Mouse (Mus musculus) embryonic facial prominence, embryonic 10.5 days (tissue): ENCODE measurements around the gene Gm35549. TPM values are rescaled to one million over a fixed set of nuclear protein-coding genes. Genes with fewer than 3 reads are reported as not detected.
A peak's percentile ranks its signal among the peaks of the same experiment; 100 is the strongest.

Experiments used
- DNase-seq: peaks from one replicate; pipeline ENCODE4 v3.0.0-alpha.2; 2017; ENCODE audit warnings: low spot score
- H3K27ac ChIP-seq: fragments of 300-500 bp; sonication (generic); replicated peaks from 2 replicates; pipeline ENCODE4 v1.5.1; 2016; ENCODE audit warnings: mild to moderate bottlenecking
- H3K27me3 ChIP-seq: fragments of 300-500 bp; sonication (generic); replicated peaks from 2 replicates; pipeline ENCODE4 v1.6.1; 2016; ENCODE audit warnings: low read depth, mild to moderate bottlenecking; ENCODE audit not compliant: poor library complexity, severe bottlenecking
- H3K36me3 ChIP-seq: fragments of 300-500 bp; sonication (generic); replicated peaks from 2 replicates; pipeline ENCODE4 v1.6.1; 2016; ENCODE audit warnings: mild to moderate bottlenecking, moderate library complexity
- H3K4me1 ChIP-seq: fragments of 300-500 bp; sonication (generic); 2 replicates; pipeline ENCODE4 v1.6.1; 2016
- H3K4me3 ChIP-seq: fragments of 300-500 bp; sonication (generic); 2 replicates; pipeline ENCODE4 v1.5.1; 2016; ENCODE audit warnings: mild to moderate bottlenecking, moderate library complexity
- H3K9me3 ChIP-seq: fragments of 300-500 bp; sonication (generic); 2 replicates; pipeline ENCODE4 v1.6.1; 2016; ENCODE audit warnings: mild to moderate bottlenecking
- WGBS: fragments of 180-500 bp; shearing (Covaris S2); methylation state at CpG from one replicate; pipeline ENCODE4 v1.1.7; 2016; 5-methylcytosine and 5-hydroxymethylcytosine counted together
- polyA plus RNA-seq: library from polyadenylated mRNA; unstranded; fragments of >200 nt; fragmentation: Nextera tagmentation; extraction: Ambion mirVana; gene quantifications from 2 replicates; pipeline ENCODE4 v1.2.1, GENCODE M21; 2016

Gene Gm35549
- polyA plus RNA-seq, 1 experiment from 2014 or later = not detected

- 84% methylated on average over 4 of the region's 4 CpGs for WGBS
- DNase-seq = no peak
- Histone ChIP-seq H3K9me3 (no peaks in the 10 kb centered on the region), H3K4me1 (no peaks in the 10 kb centered on the region), H3K27ac (no peak overlapping the region), H3K27me3 (no peaks in the 10 kb centered on the region), H3K36me3 (peaks cover 5% of the 10 kb centered on the region; the same call in 1 of the 2 replicates), H3K4me3 (no peak overlapping the region)
These were observed 28.5 kb downstream of the Gm35549 start for GRCm38 (mm10) chr9:122815239-122815851.

DNA sequence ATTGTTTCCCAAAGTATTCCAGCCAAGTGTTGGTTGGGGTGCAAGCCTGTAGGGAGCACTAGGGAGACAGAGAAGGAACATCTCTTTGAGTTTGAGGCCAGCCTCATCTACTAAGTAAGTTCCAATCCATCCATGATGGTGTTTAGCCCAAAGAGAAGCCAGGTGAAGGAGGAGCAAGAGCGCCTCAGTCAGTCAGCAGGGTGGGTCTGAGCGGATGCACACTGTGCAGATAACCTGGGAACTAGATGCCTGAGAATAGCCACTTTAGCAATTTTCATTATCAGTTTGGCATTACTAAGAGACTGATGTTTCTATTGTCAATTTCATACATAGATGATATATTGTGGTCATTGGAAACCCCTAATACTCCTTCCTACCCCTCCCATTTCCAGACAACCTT is 29.1 kb downstream of the Gm35549 start:
- WGBS = 98% methylated on average over 2 of the region's 2 CpGs
- H3K4me1 ChIP-seq = no peaks in the 10 kb centered on the region
- no peak overlapping the region for H3K27ac ChIP-seq
- DNase-seq = no peak
- peaks cover 5% of the 10 kb centered on the region; the same call in 1 of the 2 replicates for H3K36me3 ChIP-seq
- no peaks in the 10 kb centered on the region for H3K27me3 ChIP-seq
- H3K4me3 ChIP-seq = no peak overlapping the region
- H3K9me3 ChIP-seq = no peaks in the 10 kb centered on the region

- Histone ChIP-seq H3K4me1 (no peaks in the 10 kb centered on the region), H3K36me3 (peaks cover 3% of the 10 kb centered on the region; the same call in 1 of the 2 replicates), H3K27ac (no peak overlapping the region), H3K4me3 (no peak overlapping the region), H3K9me3 (no peaks in the 10 kb centered on the region), H3K27me3 (no peaks in the 10 kb centered on the region)
- DNase-seq = no peak
- 90% methylated on average over 5 of the region's 5 CpGs for WGBS
These were observed 31.4 kb downstream of the Gm35549 start for GRCm38 (mm10) chr9:122812386-122812785.

- Histone ChIP-seq H3K4me3 (no peak overlapping the region), H3K9me3 (no peaks in the 10 kb centered on the region), H3K36me3 (peaks cover 3% of the 10 kb centered on the region; the same call in 1 of the 2 replicates), H3K27ac (no peak overlapping the region), H3K4me1 (peaks cover 10% of the 10 kb centered on the region), H3K27me3 (no peaks in the 10 kb centered on the region)
- no peak for DNase-seq
- WGBS = 92% methylated on average over 3 of the region's 3 CpGs
These were observed 33.6 kb downstream of the Gm35549 start for GRCm38 (mm10) chr9:122810212-122810611.

- no peak for DNase-seq
- Histone ChIP-seq H3K4me1 (peaks cover 14% of the 10 kb centered on the region), H3K27ac (no peak overlapping the region), H3K4me3 (no peak overlapping the region), H3K27me3 (no peaks in the 10 kb centered on the region), H3K36me3 (peaks cover 3% of the 10 kb centered on the region; the same call in 1 of the 2 replicates), H3K9me3 (no peaks in the 10 kb centered on the region)
- WGBS = 96% methylated on average over 2 of the region's 2 CpGs
These were observed 36.6 kb downstream of the Gm35549 start for GRCm38 (mm10) chr9:122807186-122807585.

GRCm38 (mm10) chr9:122805845-122806341 is 37.9 kb downstream of the Gm35549 start:
- H3K9me3 ChIP-seq = no peaks in the 10 kb centered on the region
- no peaks in the 10 kb centered on the region for H3K27me3 ChIP-seq
- 14% methylated on average over 10 of the region's 10 CpGs for WGBS
- H3K36me3 ChIP-seq = peaks cover 3% of the 10 kb centered on the region; the same call in 1 of the 2 replicates
- no peak for DNase-seq
- peak overlapping the region; percentile 89 for H3K27ac ChIP-seq
- H3K4me3 ChIP-seq = peak overlapping the region; percentile 76
- peaks cover 14% of the 10 kb centered on the region for H3K4me1 ChIP-seq

- peak; percentile 95 for DNase-seq
- Histone ChIP-seq H3K27ac (peak within 1 kb of the TSS; percentile 89), H3K36me3 (peaks cover 3% of the 10 kb centered on the region; the same call in 1 of the 2 replicates), H3K9me3 (no peaks in the 10 kb centered on the region), H3K4me3 (peak within 1 kb of the TSS; percentile 76), H3K4me1 (peaks cover 14% of the 10 kb centered on the region), H3K27me3 (no peaks in the 10 kb centered on the region)
- WGBS = 7% methylated on average over 42 of the region's 42 CpGs
These were observed 38.6 kb downstream of the Gm35549 start, which contains the start of gene Tcaim for GRCm38 (mm10) chr9:122805053-122805844. Tcaim (plus strand) TSS chr9:122805539.

DNA sequence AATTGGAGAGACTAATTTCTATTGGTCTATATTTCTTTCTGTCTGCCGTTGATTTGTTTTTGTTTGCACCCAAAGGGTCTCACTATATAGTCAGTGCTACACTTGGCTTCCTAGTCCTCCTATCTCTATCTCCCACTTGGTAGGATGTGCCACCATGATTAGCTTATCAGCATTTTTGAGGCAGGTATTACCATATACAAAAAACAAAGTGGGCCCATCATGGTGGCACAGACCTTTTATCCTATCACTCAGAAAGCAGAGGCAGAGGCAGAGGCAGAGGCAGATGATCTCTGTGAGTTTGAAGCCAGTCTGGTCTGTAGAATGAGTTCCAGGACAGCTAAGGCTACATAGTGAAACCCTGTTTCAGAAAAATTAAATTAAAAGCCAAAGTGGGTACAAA is 57.3 kb downstream of the Gm35549 start:
- H3K27ac ChIP-seq = no peak overlapping the region
- WGBS = 90% methylated on average over 1 of the region's 1 CpGs
- DNase-seq = no peak
- no peaks in the 10 kb centered on the region for H3K4me1 ChIP-seq
- H3K4me3 ChIP-seq = no peak overlapping the region
- no peaks in the 10 kb centered on the region for H3K9me3 ChIP-seq
- no peaks in the 10 kb centered on the region for H3K36me3 ChIP-seq
- no peaks in the 10 kb centered on the region for H3K27me3 ChIP-seq

DNA sequence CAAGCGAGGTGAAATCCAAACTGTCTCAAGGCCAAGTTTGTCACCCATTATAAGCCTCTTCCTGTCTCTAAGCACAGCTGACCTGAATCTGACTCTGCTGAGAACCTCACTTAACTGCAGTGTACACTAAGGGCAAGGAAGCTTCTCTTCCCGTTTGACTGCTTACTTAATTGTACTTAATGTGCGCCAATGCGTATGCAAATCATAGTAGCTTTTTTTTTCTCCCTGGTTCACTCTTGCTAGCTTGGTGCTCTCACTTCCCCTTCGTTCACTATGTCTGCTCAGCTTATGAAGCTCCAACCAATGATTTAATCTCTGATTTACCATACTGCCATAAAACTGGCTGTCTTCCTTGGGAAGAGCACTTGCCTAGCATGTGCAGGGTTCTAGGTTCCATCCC is 58.6 kb downstream of the Gm35549 start:
- DNase-seq = no peak
- Histone ChIP-seq H3K27me3 (no peaks in the 10 kb centered on the region), H3K4me3 (no peak overlapping the region), H3K4me1 (no peaks in the 10 kb centered on the region), H3K36me3 (no peaks in the 10 kb centered on the region), H3K27ac (no peak overlapping the region), H3K9me3 (no peaks in the 10 kb centered on the region)
- 80% methylated on average over 5 of the region's 5 CpGs for WGBS

Other genes with a start within 250 kb of the Gm35549 start
- gene Topaz1, start 96.7 kb downstream of the Gm35549 start, polyA plus RNA-seq = not detected in 2 replicates
- 4.2 and 5.7 TPM in 2 replicates for gene Tcaim, start 38.5 kb downstream of the Gm35549 start, polyA plus RNA-seq
- 84.8 and 85.6 TPM in 2 replicates for gene Zfp445, start 22.0 kb upstream of the Gm35549 start, polyA plus RNA-seq
- 3.2 and 3.6 TPM in 2 replicates for gene Zkscan7, start 41.6 kb upstream of the Gm35549 start, polyA plus RNA-seq
- 32.4 and 33.8 TPM in 2 replicates for gene Zfp105, start 79.0 kb upstream of the Gm35549 start, polyA plus RNA-seq
- 22.0 and 23.6 TPM in 2 replicates for gene 1110059G10Rik, start 107.0 kb upstream of the Gm35549 start, polyA plus RNA-seq
- 89.5 and 97.8 TPM in 2 replicates for gene Kif15, start 107.0 kb upstream of the Gm35549 start, polyA plus RNA-seq
- gene Tmem42, start 177.3 kb upstream of the Gm35549 start, polyA plus RNA-seq = 12.2 and 13.2 TPM in 2 replicates
- 0.31 and 0.63 TPM in 2 replicates for gene Tgm4, start 190.7 kb upstream of the Gm35549 start, polyA plus RNA-seq